Mouse (Mus musculus) forebrain, postnatal 0 days (tissue): ENCODE results near the gene Nudt21. TPM values are rescaled to one million over a fixed set of nuclear protein-coding genes. Genes with fewer than 3 reads are reported as not detected.
A peak's percentile ranks its signal among the peaks of the same experiment; 100 is the strongest.

ENCODE experiments used
- ATAC-seq: fragments of 200-750 bp; cut with Nextera tagmentation; 2 replicates; pipeline ENCODE4 v1.8.0; 2017; ENCODE audit warnings: mild to moderate bottlenecking, moderate library complexity
- DNase-seq: peaks from one replicate; pipeline ENCODE4 v3.0.0-alpha.2; 2015
- H3K27ac ChIP-seq: fragments of 300-500 bp; sonication (generic); 2 replicates; pipeline ENCODE4 v1.5.1; 2014; ENCODE audit warnings: low read depth, mild to moderate bottlenecking, antibody characterized with exemption, low read length, moderate library complexity, mixed read lengths
- H3K27me3 ChIP-seq: fragments of 300-500 bp; sonication (generic); 2 replicates; pipeline ENCODE4 v1.6.1; 2014; ENCODE audit warnings: mild to moderate bottlenecking, low read length, mixed read lengths; ENCODE audit not compliant: insufficient read depth
- H3K36me3 ChIP-seq: fragments of 300-500 bp; sonication (generic); 2 replicates; pipeline ENCODE4 v1.6.1; 2014; ENCODE audit warnings: mild to moderate bottlenecking, moderate library complexity; ENCODE audit not compliant: insufficient read depth
- H3K4me1 ChIP-seq: fragments of 300-500 bp; sonication (generic); 2 replicates; pipeline ENCODE4 v1.6.1; 2014; ENCODE audit warnings: antibody characterized with exemption; ENCODE audit not compliant: insufficient read depth
- H3K4me2 ChIP-seq: fragments of 300-500 bp; sonication (generic); 2 replicates; pipeline ENCODE4 v1.6.1; 2014; ENCODE audit warnings: low read depth, mild to moderate bottlenecking, moderate library complexity
- H3K4me3 ChIP-seq: fragments of 300-500 bp; sonication (generic); 2 replicates; pipeline ENCODE4 v1.5.1; 2014; ENCODE audit warnings: low read depth, low read length, mixed read lengths
- H3K9ac ChIP-seq: fragments of 300-500 bp; sonication (generic); 2 replicates; pipeline ENCODE4 v1.6.1; 2014; ENCODE audit warnings: mild to moderate bottlenecking
- H3K9me3 ChIP-seq: fragments of 300-500 bp; sonication (generic); 2 replicates; pipeline ENCODE4 v1.6.1; 2016; ENCODE audit warnings: low read length
- CTCF ChIP-seq: sonication (generic); IDR thresholded peaks from 2 replicates; pipeline ENCODE4 v1.5.1; 2016; ENCODE audit warnings: antibody characterized with exemption, control low read depth, low read depth
- WGBS: fragments of 180-500 bp; shearing (Covaris S2); extraction: QIAGEN DNeasy Blood & Tissue Kit; methylation state at CpG from one replicate; pipeline ENCODE4 v1.1.7; 2014; 5-methylcytosine and 5-hydroxymethylcytosine counted together
- polyA plus RNA-seq: library from polyadenylated mRNA; unstranded; fragments of >200 nt; fragmentation: Nextera tagmentation; extraction: Ambion mirVana; gene quantifications from 2 replicates; pipeline ENCODE4 v1.2.1, GENCODE M21; 2015
- total RNA-seq: library from RNA; depleted of rRNA; stranded (reverse); fragments of >200 nt; gene quantifications from 2 replicates; pipeline ENCODE4 v1.2.3, GENCODE M21; 2014

Gene Nudt21
- total and polyA plus RNA-seq, 2 experiments from 2014 or later, result 104 to 110 TPM

DNA sequence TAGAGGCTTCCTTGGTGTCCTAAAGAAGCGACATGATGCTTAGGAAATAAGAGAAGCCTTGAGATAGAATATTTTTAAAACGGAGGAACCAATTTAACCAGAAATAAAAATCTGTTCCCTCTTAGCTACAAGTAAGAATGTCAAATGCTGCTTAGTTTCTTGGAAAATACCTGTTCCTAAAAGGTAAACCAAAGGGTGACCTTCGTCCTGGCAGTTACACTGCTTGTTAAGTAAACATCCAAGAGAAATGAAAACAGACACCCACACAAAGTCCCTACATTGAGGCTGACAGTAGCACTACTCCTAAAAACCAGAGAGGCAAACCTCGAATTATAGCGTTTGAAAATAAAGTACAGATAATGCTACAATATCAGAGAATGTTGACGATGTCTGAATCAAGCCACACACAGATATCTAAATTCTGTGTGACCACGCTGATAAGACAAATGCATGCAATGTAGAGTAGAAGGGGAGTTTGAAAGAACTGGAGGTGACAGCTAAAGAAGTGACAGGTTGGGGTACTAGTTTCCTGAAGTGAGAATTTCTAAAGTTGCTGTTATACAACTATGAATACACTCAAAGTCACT, 23.7 kb downstream of the Nudt21 start:
- 35% methylated on average over 7 of the region's 7 CpGs for WGBS
- DNase-seq (no peak), ATAC-seq (no peak)
- H3K4me3 ChIP-seq, result peak overlapping the region; percentile 93
- H3K4me1 ChIP-seq, result peaks cover 13% of the 10 kb centered on the region; the same call in 1 of the 2 replicates
- TF ChIP-seq CTCF, result no peak
- H3K9me3 ChIP-seq, result no peaks in the 10 kb centered on the region
- peak overlapping the region; percentile 96 for H3K9ac ChIP-seq
- no peaks in the 10 kb centered on the region for H3K36me3 ChIP-seq
- H3K4me2 ChIP-seq, result peak overlapping the region; percentile 81
- no peaks in the 10 kb centered on the region for H3K27me3 ChIP-seq
- peak overlapping the region; percentile 95 for H3K27ac ChIP-seq

DNA sequence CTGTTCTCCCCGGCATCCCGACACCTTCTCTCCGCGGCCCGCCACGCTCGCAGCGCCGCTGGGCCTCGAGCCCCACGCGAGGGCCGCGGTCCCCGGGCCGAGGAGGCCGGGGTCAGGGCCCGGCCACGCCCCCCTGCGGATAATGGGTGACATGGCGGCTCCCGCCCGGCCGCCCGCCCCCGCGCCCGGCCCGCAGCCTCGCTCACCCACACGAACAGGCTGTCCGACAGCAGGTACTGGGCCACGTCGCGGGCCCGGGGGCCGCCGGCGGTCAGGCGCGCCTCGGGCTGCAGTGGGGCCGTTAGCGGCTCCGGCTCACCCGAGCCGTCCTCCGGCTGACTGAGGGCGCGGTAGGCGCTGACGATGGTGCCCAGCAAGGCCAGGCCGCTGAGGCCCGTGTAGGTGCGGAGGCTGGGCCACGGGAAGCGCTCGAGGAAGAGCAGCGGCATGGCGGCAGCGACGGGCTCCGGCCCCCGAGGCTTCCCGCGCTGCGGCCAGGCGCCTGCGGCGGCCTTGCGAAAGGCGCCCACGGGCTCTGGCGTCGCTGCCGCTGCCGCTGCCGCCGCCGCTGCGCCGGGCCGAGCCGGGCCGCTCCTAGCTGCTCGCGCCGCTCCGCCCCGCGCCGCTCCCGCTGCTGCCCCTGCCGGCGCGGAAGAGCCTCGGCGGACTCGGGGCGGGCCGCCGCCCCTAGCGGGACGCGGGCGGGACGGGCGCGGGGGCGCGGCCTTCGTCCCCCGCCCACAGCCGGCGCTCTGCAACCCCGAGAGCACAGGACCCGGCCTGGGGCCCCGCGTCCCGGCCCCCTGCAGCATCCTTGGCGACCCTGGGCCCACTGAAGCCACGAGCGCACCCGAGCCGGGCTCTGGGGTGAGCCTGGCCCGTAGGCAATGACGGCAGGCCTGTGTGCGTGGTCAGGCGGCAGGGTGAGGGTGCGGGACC, 24.5 kb downstream of the Nudt21 start, which contains the start of gene Amfr:
TSS of gene Amfr (minus strand) at position 830 of the 939 bp plus-strand sequence.
- peak; percentile 10; the same call in 1 of the 2 replicates for TF ChIP-seq CTCF
- peak within 1 kb of the TSS; percentile 96 for H3K9ac ChIP-seq
- WGBS, result under 1% methylated on average over 72 of the region's 130 CpGs
- H3K4me2 ChIP-seq, result peak within 1 kb of the TSS; percentile 81
- H3K4me1 ChIP-seq, result peaks cover 13% of the 10 kb centered on the region; the same call in 1 of the 2 replicates
- no peaks in the 10 kb centered on the region for H3K9me3 ChIP-seq
- peak within 1 kb of the TSS; percentile 93 for H3K4me3 ChIP-seq
- no peaks in the 10 kb centered on the region for H3K27me3 ChIP-seq
- ATAC-seq, result peak; percentile 97
- H3K27ac ChIP-seq, result peak within 1 kb of the TSS; percentile 95
- no peaks in the 10 kb centered on the region for H3K36me3 ChIP-seq
- peak; percentile 84 for DNase-seq

DNA sequence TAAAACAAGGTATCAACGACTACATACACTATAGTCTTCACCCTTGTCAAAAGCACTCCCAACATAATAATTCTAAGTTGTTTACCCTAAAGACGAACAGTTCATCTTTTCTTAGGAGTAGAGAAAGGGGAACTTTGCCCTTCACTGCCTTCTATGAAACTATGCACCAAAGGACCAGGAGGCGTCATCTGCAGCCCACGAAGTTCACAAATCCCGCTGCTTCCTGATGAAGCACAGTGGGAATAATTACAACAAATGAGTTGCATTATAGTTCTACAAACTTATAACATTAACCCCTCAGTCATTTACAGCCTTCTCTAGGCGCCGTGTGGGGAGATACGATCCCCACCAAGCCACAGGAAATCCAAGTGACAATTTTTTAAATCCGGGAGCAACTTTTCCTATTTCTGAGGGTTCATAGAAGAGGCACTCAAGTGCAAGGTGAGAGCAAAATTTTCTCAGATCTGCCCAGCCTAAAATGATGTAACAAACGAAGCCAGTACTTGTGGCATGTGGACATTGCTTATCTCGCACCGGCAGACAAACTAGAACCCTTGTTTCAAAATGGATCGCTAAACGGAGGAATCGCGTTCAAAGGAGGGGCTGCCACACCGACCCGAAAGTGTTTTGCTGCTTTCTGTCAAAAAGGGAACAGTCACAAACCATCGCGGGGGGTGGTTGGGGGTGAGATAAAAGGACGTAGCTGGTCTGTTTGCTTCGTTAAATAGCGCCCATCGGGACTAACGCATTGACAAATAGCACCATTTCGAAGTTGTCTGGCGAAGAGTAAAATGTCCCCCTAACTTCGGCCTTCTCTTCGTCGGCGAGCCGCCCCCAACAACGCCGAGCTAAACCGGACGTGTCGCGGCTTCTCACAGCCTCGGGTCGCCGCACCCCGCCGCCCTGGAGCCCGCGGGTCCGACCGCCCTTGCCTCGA, 25.5 kb downstream of the Nudt21 start:
- DNase-seq (peak; percentile 48), ATAC-seq (no peak)
- Histone ChIP-seq H3K27ac (peak overlapping the region; percentile 95), H3K4me3 (peak overlapping the region; percentile 93), H3K27me3 (no peaks in the 10 kb centered on the region), H3K36me3 (no peaks in the 10 kb centered on the region), H3K9ac (peak overlapping the region; percentile 96), H3K4me1 (peaks cover 13% of the 10 kb centered on the region; the same call in 1 of the 2 replicates), H3K9me3 (no peaks in the 10 kb centered on the region), H3K4me2 (peak overlapping the region; percentile 81)
- WGBS, result 2% methylated on average over 48 of the region's 48 CpGs
- no peak for TF ChIP-seq CTCF

DNA sequence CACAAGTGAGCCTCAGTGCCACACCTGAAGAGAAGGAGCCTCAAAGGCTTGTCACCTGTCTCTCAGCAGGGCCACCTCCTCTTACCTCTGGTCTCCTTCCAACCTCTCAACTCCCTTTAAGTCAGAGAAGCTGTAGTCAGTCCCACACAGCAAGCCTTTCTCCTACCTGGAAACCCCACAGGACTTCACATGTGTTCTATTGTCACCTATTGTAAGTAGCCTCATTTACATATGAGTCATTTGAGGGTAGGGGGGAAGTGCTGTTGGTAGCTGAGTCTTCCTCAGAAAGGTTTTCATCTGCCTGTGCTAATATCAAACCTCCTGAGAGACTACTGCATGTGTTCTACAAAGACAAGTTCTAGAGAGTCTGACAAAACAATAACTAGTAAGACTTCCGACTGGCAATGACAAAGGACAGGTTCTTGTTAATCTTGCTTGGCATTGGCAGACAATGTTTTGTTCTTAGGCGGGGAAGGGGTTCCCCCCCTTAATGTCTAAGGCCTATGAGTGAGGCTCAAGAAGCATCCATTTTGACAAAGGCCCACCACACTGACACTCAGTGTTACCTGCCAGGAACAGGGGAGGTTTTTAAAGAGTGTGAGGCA, 26.6 kb downstream of the Nudt21 start:
- Histone ChIP-seq H3K4me2 (peak overlapping the region; percentile 81), H3K36me3 (no peaks in the 10 kb centered on the region), H3K4me1 (peaks cover 13% of the 10 kb centered on the region; the same call in 1 of the 2 replicates), H3K4me3 (no peak overlapping the region), H3K9me3 (no peaks in the 10 kb centered on the region), H3K9ac (no peak overlapping the region), H3K27ac (no peak overlapping the region), H3K27me3 (no peaks in the 10 kb centered on the region)
- WGBS, result 37% methylated on average over 2 of the region's 2 CpGs
- ATAC-seq (no peak), DNase-seq (no peak)
- no peak for TF ChIP-seq CTCF

DNA sequence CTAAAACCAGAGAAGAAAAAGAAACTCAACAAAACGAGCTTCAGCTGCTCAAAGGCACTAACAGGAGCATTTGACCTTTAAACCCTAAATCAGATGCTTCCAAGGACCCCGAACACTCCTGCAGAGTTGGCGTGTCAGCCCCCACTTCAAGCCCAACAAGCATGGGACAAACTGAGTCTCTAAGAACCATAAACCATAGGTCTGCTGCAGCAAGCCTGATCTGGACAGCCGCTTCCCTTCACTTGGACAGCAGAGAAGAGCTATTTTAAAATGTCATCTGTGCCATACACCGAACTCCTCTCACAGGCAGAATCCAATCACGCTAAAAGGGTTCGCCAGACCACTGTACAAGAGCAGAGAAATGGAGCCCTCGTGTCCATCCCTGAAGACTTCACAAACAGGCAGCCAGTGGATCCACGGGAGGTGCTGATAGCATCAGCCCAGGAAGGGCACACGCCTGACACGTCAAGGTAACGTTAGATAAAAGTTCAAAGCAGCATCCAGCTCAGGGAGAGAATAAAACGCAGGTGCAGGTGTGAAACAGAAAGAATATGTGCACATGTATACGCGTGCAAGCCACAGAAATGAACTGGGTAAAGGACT, 27.5 kb downstream of the Nudt21 start:
- 68% methylated on average over 15 of the region's 15 CpGs for WGBS
- Histone ChIP-seq H3K4me1 (peaks cover 13% of the 10 kb centered on the region; the same call in 1 of the 2 replicates), H3K4me2 (no peak overlapping the region), H3K9me3 (no peaks in the 10 kb centered on the region), H3K27ac (no peak overlapping the region), H3K9ac (no peak overlapping the region), H3K27me3 (no peaks in the 10 kb centered on the region), H3K4me3 (no peak overlapping the region), H3K36me3 (peaks cover under 1% of the 10 kb centered on the region)
- ATAC-seq, result no peak
- DNase-seq, result no peak
- no peak for TF ChIP-seq CTCF

DNA sequence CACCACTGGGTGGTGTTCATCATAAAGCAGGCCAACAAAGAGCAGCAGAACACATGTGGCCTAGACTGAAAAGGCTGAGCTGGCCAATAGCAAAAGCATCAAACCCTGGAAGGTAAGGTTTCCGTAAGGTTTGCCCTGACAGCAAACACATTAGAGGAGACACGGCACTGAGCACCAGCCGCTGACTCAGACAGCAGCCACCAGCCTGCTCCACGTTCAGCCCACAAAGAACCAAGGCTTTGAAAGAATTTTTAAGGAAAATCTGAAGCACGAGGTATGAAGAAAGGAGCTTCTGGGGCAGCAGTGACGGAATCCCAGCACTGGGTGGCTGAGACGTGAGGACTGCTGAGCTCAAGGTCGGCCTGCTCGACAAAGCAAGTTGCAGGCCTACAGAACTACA, 32.7 kb downstream of the Nudt21 start:
- Histone ChIP-seq H3K4me3 (no peak overlapping the region), H3K27ac (no peak overlapping the region), H3K9ac (no peak overlapping the region), H3K9me3 (no peaks in the 10 kb centered on the region), H3K4me2 (no peak overlapping the region), H3K4me1 (no peaks in the 10 kb centered on the region), H3K27me3 (no peaks in the 10 kb centered on the region), H3K36me3 (peaks cover 33% of the 10 kb centered on the region)
- 78% methylated on average over 9 of the region's 9 CpGs for WGBS
- ATAC-seq (no peak), DNase-seq (no peak)
- TF ChIP-seq CTCF, result no peak
